Mouse (Mus musculus): ENCODE results near the gene Hivep3. TPM values are rescaled to one million over a fixed set of nuclear protein-coding genes. Genes with fewer than 3 reads are reported as not detected.

The Hivep3 gene
- polyA plus RNA-seq, 1 experiment from 2014 or later: 6.0 TPM

DNA sequence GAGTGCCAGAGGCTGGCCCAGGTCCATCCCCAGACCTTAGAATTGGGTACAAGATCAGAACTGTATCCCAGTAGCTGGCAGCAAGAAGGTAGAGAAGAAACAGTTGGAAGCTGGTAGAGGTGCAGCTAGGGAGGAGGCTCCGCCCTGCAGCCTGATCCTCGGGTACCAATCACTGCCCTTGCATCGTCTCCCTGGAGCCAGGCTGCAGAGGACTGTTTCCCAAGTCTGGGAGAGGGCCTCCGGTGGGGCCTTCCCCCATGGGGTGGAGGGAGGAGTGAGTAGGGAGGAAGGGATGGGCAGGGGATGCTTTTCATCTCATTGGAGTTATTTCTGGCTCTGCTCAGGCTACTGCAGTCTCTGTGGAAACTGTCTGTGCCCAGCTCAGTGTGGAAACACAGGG, 313.5 kb downstream of the Hivep3 start:
- DNase-seq (ENCODE audit: low spot score): no peak
- Histone ChIP-seq H3K9ac (ENCODE audit: low read length) (no peak overlapping the region), H3K9me3 (ENCODE audit: control insufficient read depth, low read length) (no peaks in the 10 kb centered on the region), H3K27ac (replicated peaks) (no peak overlapping the region), H3K36me3 (ENCODE audit: control insufficient read depth, insufficient read depth, low read length) (no peaks in the 10 kb centered on the region), H3K4me2 (replicated peaks; ENCODE audit: low read depth) (no peak overlapping the region), H3K4me1 (replicated peaks; ENCODE audit: control insufficient read depth, insufficient read depth) (no peaks in the 10 kb centered on the region), H3K27me3 (ENCODE audit: control insufficient read depth, insufficient read depth, low read length) (no peaks in the 10 kb centered on the region), H3K4me3 (ENCODE audit: low read depth, low read length) (no peak overlapping the region)
- 38% methylated on average over 4 of the region's 4 CpGs for WGBS
- TF ChIP-seq EP300 (optimal IDR thresholded peaks at IDR 0.05) (no peak), CTCF (IDR thresholded peaks at IDR 0.05; ENCODE audit: low read depth) (no peak)
- no peak; the same call in 1 of the 2 replicates for ATAC-seq (ENCODE audit: low FRiP score, low TSS enrichment)

DNA sequence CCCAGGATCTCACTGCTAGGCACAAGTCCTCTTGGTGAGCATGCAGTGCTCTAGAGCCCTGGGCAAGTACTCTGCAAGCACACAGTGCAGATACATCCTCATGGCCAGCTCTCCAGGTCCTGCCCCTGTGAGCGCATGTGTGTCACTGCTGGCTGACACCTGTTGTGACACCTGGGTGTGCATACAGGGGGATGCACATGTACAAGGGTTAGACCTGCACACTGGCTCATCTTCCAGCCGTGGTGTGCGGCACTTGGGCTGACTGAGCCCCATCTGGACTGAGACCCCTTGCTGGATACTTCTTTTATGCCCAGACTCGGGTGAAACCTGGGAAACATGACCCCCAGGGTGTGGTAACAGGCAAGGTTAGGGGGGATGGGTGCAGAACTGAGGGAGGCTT, 314.7 kb downstream of the Hivep3 start:
- 80% methylated on average over 4 of the region's 4 CpGs for WGBS
- H3K4me1 ChIP-seq (replicated peaks; ENCODE audit: control insufficient read depth, insufficient read depth): no peaks in the 10 kb centered on the region
- no peaks in the 10 kb centered on the region for H3K27me3 ChIP-seq (ENCODE audit: control insufficient read depth, insufficient read depth, low read length)
- no peak overlapping the region for H3K4me2 ChIP-seq (replicated peaks; ENCODE audit: low read depth)
- no peak overlapping the region for H3K9ac ChIP-seq (ENCODE audit: low read length)
- H3K9me3 ChIP-seq (ENCODE audit: control insufficient read depth, low read length): no peaks in the 10 kb centered on the region
- H3K4me3 ChIP-seq (ENCODE audit: low read depth, low read length): no peak overlapping the region
- no peak overlapping the region for H3K27ac ChIP-seq (replicated peaks)
- no peak for DNase-seq (ENCODE audit: low spot score)
- H3K36me3 ChIP-seq (ENCODE audit: control insufficient read depth, insufficient read depth, low read length): no peaks in the 10 kb centered on the region
- no peak for ATAC-seq (ENCODE audit: low FRiP score, low TSS enrichment)
- no peak for TF ChIP-seq EP300 (optimal IDR thresholded peaks at IDR 0.05)
- TF ChIP-seq CTCF (IDR thresholded peaks at IDR 0.05; ENCODE audit: low read depth): no peak

DNA sequence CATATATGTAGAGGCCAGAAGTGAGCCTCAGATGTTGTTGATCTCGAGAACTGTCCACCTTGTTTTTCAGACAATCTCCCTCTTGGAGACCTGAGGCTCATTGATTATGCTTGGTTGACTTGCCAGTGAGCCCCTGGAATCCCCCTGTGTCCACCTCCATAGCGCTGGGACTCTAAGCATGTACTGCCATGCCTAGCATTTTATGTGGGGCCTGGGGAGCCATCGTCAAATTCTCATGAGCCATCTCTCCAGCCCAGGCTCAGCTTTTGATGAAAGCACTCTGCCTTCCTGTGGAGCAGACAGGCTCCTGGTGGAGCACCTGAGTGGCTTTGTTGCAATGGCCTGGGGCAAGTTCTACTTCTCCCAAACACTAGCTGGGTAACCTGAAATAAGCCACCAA, 316.3 kb downstream of the Hivep3 start:
- H3K4me1 ChIP-seq (replicated peaks; ENCODE audit: control insufficient read depth, insufficient read depth): no peaks in the 10 kb centered on the region
- H3K9me3 ChIP-seq (ENCODE audit: control insufficient read depth, low read length): no peaks in the 10 kb centered on the region
- ATAC-seq (ENCODE audit: low FRiP score, low TSS enrichment) (no peak), DNase-seq (ENCODE audit: low spot score) (no peak)
- no peak for TF ChIP-seq CTCF (IDR thresholded peaks at IDR 0.05; ENCODE audit: low read depth)
- no peak for TF ChIP-seq EP300 (optimal IDR thresholded peaks at IDR 0.05)
- WGBS: 91% methylated on average over 3 of the region's 3 CpGs
- no peak overlapping the region for H3K9ac ChIP-seq (ENCODE audit: low read length)
- H3K4me2 ChIP-seq (replicated peaks; ENCODE audit: low read depth): no peak overlapping the region
- no peak overlapping the region for H3K27ac ChIP-seq (replicated peaks)
- no peaks in the 10 kb centered on the region for H3K27me3 ChIP-seq (ENCODE audit: control insufficient read depth, insufficient read depth, low read length)
- H3K36me3 ChIP-seq (ENCODE audit: control insufficient read depth, insufficient read depth, low read length): no peaks in the 10 kb centered on the region
- H3K4me3 ChIP-seq (ENCODE audit: low read depth, low read length): no peak overlapping the region

DNA sequence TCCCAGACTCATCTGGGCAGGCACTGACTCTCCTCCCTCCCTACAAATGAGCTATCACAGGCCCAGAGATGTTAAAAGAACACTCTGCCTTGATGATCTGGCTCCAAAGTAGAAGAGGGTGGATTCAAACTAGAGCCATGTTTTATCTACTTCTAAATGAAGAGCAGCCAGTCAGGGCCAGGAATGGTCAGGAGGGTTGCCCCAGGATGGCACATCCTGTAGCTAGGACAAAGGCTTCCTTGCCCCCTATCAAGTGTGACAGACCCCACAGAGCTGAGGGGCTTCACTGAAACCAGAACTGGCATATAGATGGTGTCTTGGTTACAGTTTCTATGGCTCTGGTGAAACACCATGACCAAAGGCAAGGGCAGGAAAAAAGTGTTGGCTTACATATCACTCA, 318.9 kb downstream of the Hivep3 start:
- no peaks in the 10 kb centered on the region for H3K27me3 ChIP-seq (ENCODE audit: control insufficient read depth, insufficient read depth, low read length)
- ATAC-seq (ENCODE audit: low FRiP score, low TSS enrichment): no peak
- TF ChIP-seq CTCF (IDR thresholded peaks at IDR 0.05; ENCODE audit: low read depth) (no peak), EP300 (optimal IDR thresholded peaks at IDR 0.05) (no peak)

DNA sequence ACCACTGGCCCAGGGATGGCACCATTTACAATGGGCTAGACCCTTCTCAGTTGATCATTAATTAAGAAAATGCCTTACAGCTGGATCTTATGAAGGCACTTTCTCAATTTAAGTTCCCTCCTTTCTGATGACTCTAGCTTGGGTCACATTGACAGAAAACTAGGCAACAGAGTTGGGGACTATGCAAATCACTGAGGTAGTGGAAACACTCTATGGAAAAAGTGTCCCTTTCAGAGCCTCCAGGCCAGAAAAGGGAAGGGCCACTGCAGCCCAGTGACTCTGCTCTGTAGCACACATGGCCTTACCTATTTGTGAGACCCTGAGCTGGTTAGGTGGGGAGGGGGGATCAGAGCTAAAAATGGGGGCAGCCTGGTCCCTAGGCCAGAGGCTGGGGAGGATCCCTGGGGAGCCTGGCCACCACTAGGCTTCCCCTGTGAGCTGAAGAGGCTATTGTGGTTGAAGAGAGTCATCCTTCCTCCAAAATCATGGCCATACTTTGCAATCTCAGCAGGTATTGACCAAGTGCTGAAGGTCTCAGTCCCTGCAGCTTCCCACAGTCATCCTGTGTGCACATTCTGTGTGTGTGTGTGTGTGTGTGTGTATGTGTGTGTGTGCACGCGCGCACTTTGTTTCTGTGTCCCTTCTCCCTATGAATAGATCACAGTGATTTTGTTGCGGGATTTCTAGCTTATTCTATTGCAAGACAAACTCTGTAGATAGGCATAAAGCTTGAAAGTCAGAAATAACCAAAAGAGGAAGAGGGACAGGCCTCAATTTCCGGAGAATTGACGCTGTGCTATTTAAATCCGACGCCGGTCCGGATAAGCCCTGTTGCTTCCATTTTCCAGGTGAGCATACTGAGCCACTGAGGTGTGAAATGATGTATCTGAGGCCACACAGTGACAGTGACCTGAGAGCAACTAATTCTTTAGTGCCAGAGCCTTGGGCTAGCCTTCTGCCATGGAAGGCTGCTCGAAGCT, 319.7 kb downstream of the Hivep3 start:
- 86% methylated on average over 11 of the region's 11 CpGs for WGBS

More for the DNA sequence above, 318.9 kb downstream of the Hivep3 start:
- no peak for DNase-seq (ENCODE audit: low spot score)
- no peak overlapping the region for H3K4me2 ChIP-seq (replicated peaks; ENCODE audit: low read depth)
- H3K27ac ChIP-seq (replicated peaks): no peak overlapping the region
- no peaks in the 10 kb centered on the region for H3K9me3 ChIP-seq (ENCODE audit: control insufficient read depth, low read length)
- no peaks in the 10 kb centered on the region for H3K36me3 ChIP-seq (ENCODE audit: control insufficient read depth, insufficient read depth, low read length)
- H3K4me1 ChIP-seq (replicated peaks; ENCODE audit: control insufficient read depth, insufficient read depth): no peaks in the 10 kb centered on the region
- H3K4me3 ChIP-seq (ENCODE audit: low read depth, low read length): no peak overlapping the region
- no peak overlapping the region for H3K9ac ChIP-seq (ENCODE audit: low read length)

DNA sequence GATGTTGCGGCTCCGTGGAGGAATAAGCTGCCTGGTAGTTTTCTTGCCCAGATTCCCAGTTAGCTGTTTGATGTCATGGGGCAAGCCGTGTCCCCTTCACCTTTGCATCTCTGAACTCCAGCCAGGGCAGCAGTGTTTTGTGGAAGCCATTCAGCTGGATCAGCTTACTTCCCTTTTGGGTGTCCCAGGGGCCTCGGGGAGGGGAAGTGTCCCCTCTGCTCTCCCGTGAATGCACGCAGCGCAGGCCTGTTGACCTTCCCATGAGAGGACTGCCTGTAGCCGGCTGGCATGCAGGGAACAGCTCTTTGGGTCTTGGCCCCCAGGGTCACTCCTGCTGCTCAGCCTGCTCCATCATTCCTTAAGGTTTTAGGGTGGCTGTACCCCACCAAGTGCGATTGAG, 320.6 kb downstream of the Hivep3 start:
- Histone ChIP-seq H3K9me3 (ENCODE audit: control insufficient read depth, low read length) (no peaks in the 10 kb centered on the region), H3K4me3 (ENCODE audit: low read depth, low read length) (no peak overlapping the region), H3K36me3 (ENCODE audit: control insufficient read depth, insufficient read depth, low read length) (no peaks in the 10 kb centered on the region), H3K4me1 (replicated peaks; ENCODE audit: control insufficient read depth, insufficient read depth) (no peaks in the 10 kb centered on the region), H3K4me2 (replicated peaks; ENCODE audit: low read depth) (no peak overlapping the region), H3K27me3 (ENCODE audit: control insufficient read depth, insufficient read depth, low read length) (no peaks in the 10 kb centered on the region), H3K27ac (replicated peaks) (no peak overlapping the region), H3K9ac (ENCODE audit: low read length) (no peak overlapping the region)
- DNase-seq (ENCODE audit: low spot score): no peak
- no peak for TF ChIP-seq EP300 (optimal IDR thresholded peaks at IDR 0.05)
- no peak for TF ChIP-seq CTCF (IDR thresholded peaks at IDR 0.05; ENCODE audit: low read depth)
- no peak for ATAC-seq (ENCODE audit: low FRiP score, low TSS enrichment)
- WGBS: 59% methylated on average over 9 of the region's 9 CpGs

More for the DNA sequence above, 319.7 kb downstream of the Hivep3 start:
- no peak overlapping the region for H3K9ac ChIP-seq (ENCODE audit: low read length)
- DNase-seq (ENCODE audit: low spot score): no peak
- H3K4me3 ChIP-seq (ENCODE audit: low read depth, low read length): no peak overlapping the region
- H3K36me3 ChIP-seq (ENCODE audit: control insufficient read depth, insufficient read depth, low read length): no peaks in the 10 kb centered on the region
- no peaks in the 10 kb centered on the region for H3K4me1 ChIP-seq (replicated peaks; ENCODE audit: control insufficient read depth, insufficient read depth)
- H3K27ac ChIP-seq (replicated peaks): no peak overlapping the region
- TF ChIP-seq CTCF (IDR thresholded peaks at IDR 0.05; ENCODE audit: low read depth) (no peak), EP300 (optimal IDR thresholded peaks at IDR 0.05) (no peak)
- H3K4me2 ChIP-seq (replicated peaks; ENCODE audit: low read depth): no peak overlapping the region
- ATAC-seq (ENCODE audit: low FRiP score, low TSS enrichment): no peak
- H3K9me3 ChIP-seq (ENCODE audit: control insufficient read depth, low read length): no peaks in the 10 kb centered on the region
- no peaks in the 10 kb centered on the region for H3K27me3 ChIP-seq (ENCODE audit: control insufficient read depth, insufficient read depth, low read length)
